Mouse (Mus musculus) cerebellum, adult 9-10 months (tissue): ENCODE measurements around the gene Gm49721.
"Not testable (repeated sequence)": the region's sequence is repeated elsewhere in the genome, so short reads cannot be mapped to it uniquely, and the experiment has no call there.

Experiments used
- DNase-seq: peaks from one replicate; pipeline ENCODE4 v3.0.0; 2022

Gm49721 gene

GRCm38 (mm10) chr17:7084523-7084922, 105.8 kb downstream of the Gm49721 start:
- DNase-seq = not testable (repeated sequence)

- not testable (repeated sequence) for DNase-seq
Measured at GRCm38 (mm10) chr17:7085469-7086168, 106.9 kb downstream of the Gm49721 start.

- DNase-seq = not testable (repeated sequence)
Measured at GRCm38 (mm10) chr17:7086836-7087235, 108.1 kb downstream of the Gm49721 start.
